Mouse (Mus musculus) frontal cortex, adult 2 months (tissue): ENCODE data around the gene Crmp1. TPM values are rescaled to one million over a fixed set of nuclear protein-coding genes. Genes with fewer than 3 reads are reported as not detected.

Source experiments
- DNase-seq, 2 experiments: peaks; one replicate each; pipeline ENCODE4 v3.0.0; 2022; ENCODE audit warnings: low spot score in 1 of 2; ENCODE audit errors: extremely low spot score in 1 of 2
- polyA plus RNA-seq: library from polyadenylated mRNA; depleted of rRNA; stranded (reverse); fragments of >200 nt; gene quantifications from 2 replicates; pipeline ENCODE4 v1.2.3, GENCODE M21; 2012

The Crmp1 gene
- polyA plus RNA-seq, 1 experiment: 299 TPM

- peak in 1 of 2 experiments; percentile 43 for DNase-seq
Observed at GRCm38 (mm10) chr5:37238654-37239053, 3.1 kb upstream of the Crmp1 start.

GRCm38 (mm10) chr5:37240550-37240949, 1.2 kb upstream of the Crmp1 start:
- DNase-seq: no peak

GRCm38 (mm10) chr5:37241224-37241623, 516 bp upstream of the Crmp1 start:
- DNase-seq: no peak

GRCm38 (mm10) chr5:37242360-37243168, 824 bp downstream of the Crmp1 start:
- no peak for DNase-seq

GRCm38 (mm10) chr5:37243169-37243886, 1.6 kb downstream of the Crmp1 start:
- DNase-seq: peak in 1 of 2 experiments; percentile 42

- peak; percentile 72 to 82 for DNase-seq
Observed at GRCm38 (mm10) chr5:37244161-37244560, 2.4 kb downstream of the Crmp1 start.

GRCm38 (mm10) chr5:37244666-37245242, 3.0 kb downstream of the Crmp1 start:
- no peak for DNase-seq

GRCm38 (mm10) chr5:37245651-37246050, 3.9 kb downstream of the Crmp1 start:
- DNase-seq: peak in 1 of 2 experiments; percentile 82

- no peak for DNase-seq
Observed at GRCm38 (mm10) chr5:37246138-37246910, 4.6 kb downstream of the Crmp1 start.

GRCm38 (mm10) chr5:37247456-37247855, 5.7 kb downstream of the Crmp1 start:
- DNase-seq: no peak

GRCm38 (mm10) chr5:37248870-37249269, 7.1 kb downstream of the Crmp1 start:
- no peak for DNase-seq

GRCm38 (mm10) chr5:37251596-37251995, 9.9 kb downstream of the Crmp1 start:
- DNase-seq: no peak

- peak in 1 of 2 experiments; percentile 72 for DNase-seq
Observed at GRCm38 (mm10) chr5:37252101-37252804, 10.5 kb downstream of the Crmp1 start.

GRCm38 (mm10) chr5:37254523-37254922, 12.8 kb downstream of the Crmp1 start:
- DNase-seq: no peak

GRCm38 (mm10) chr5:37256823-37257222, 15.1 kb downstream of the Crmp1 start:
- no peak for DNase-seq

GRCm38 (mm10) chr5:37257243-37257642, 15.5 kb downstream of the Crmp1 start:
- no peak for DNase-seq

- no peak for DNase-seq
Observed at GRCm38 (mm10) chr5:37261734-37262133, 20.0 kb downstream of the Crmp1 start.

GRCm38 (mm10) chr5:37263816-37264215, 22.1 kb downstream of the Crmp1 start:
- DNase-seq: no peak

- DNase-seq: no peak
Observed at GRCm38 (mm10) chr5:37281021-37281420, 39.3 kb downstream of the Crmp1 start.

GRCm38 (mm10) chr5:37288374-37288773, 46.6 kb downstream of the Crmp1 start:
- DNase-seq: peak in 1 of 2 experiments; percentile 74
